Mouse (Mus musculus): ENCODE measurements around the gene Psmd10.

GRCm38 (mm10) chrX:140936271-140936670 is 20.3 kb downstream of the Psmd10 start:
- TF ChIP-seq SMC3 (IDR thresholded peaks at IDR 0.05; ENCODE audit: low read depth, low read length), result no peak
- TF ChIP-seq CTCF (conservative IDR thresholded peaks at IDR 0.05 in 1 of 2, IDR thresholded peaks at IDR 0.05 in 1 of 2; ENCODE audit: low read depth in 2 of 2, low read length in 2 of 2), result no peak
- no peak for TF ChIP-seq POLR2AphosphoS2 (IDR thresholded peaks at IDR 0.05; ENCODE audit: low read depth, low read length)
- TF ChIP-seq CHD2 (IDR thresholded peaks at IDR 0.05; ENCODE audit: low read length), result no peak
- TF ChIP-seq E2F4 (IDR thresholded peaks at IDR 0.05; ENCODE audit: insufficient replicate concordance, low read depth, low read length), result no peak
- no peak for TF ChIP-seq GABPA (IDR thresholded peaks at IDR 0.05; ENCODE audit: insufficient replicate concordance, low read depth, low read length)
- TF ChIP-seq NRF1 (IDR thresholded peaks at IDR 0.05; ENCODE audit: low read depth, low read length), result no peak
- no peak for TF ChIP-seq MAX (IDR thresholded peaks at IDR 0.05; ENCODE audit: low read length)
- no peak for TF ChIP-seq POLR2A (IDR thresholded peaks at IDR 0.05; ENCODE audit: low read depth, low read length)
- TF ChIP-seq USF1 (IDR thresholded peaks at IDR 0.05; ENCODE audit: low read depth, low read length), result no peak
- no peak for TF ChIP-seq RAD21 (IDR thresholded peaks at IDR 0.05; ENCODE audit: low read depth, low read length)
- TF ChIP-seq SIN3A (IDR thresholded peaks at IDR 0.05; ENCODE audit: low read length), result no peak
- no peak for TF ChIP-seq NELFE (IDR thresholded peaks at IDR 0.05; ENCODE audit: low read depth, low read length)
- TF ChIP-seq CHD1 (IDR thresholded peaks at IDR 0.05; ENCODE audit: low read depth, low read length), result no peak

Data from CH12.LX (cell line).